Mouse (Mus musculus): ENCODE measurements at regions not wholly inside any gene's neighbourhood (a gene's known extent, or its start where the extent isn't known, plus 50 kb on each side); places are given as distances from the start of the nearest gene placed in this dataset.

DNA sequence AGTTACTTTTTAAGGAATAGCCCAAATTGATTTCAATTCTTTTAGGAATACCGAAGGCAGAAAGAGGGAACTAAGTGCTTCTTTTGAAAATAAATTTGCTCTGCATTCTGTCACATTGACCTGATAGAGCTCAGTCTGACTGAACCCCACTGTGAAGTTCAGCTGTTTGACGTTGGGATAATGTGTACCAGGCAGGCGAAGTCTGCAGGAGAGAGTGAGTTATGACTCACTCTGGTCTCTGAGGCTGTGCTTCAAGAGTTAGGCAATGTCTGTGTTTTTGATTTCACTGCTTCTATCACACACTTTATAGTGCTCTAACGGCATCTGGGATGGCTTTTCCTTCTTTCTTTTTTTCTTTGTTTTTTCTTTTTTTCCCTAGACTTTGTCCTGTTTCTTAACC is 283.5 kb downstream of the Naf1 start:
- DNase-seq (ENCODE audit: inconsistent ontology term): no peak

GRCm38 (mm10) chr8:67181741-67182140 is 321.7 kb downstream of the Naf1 start:
- no peak for DNase-seq (ENCODE audit: inconsistent ontology term)

GRCm38 (mm10) chr8:67199213-67199612 is 324.4 kb upstream of the Nat3 start:
- DNase-seq (ENCODE audit: inconsistent ontology term): no peak

DNA sequence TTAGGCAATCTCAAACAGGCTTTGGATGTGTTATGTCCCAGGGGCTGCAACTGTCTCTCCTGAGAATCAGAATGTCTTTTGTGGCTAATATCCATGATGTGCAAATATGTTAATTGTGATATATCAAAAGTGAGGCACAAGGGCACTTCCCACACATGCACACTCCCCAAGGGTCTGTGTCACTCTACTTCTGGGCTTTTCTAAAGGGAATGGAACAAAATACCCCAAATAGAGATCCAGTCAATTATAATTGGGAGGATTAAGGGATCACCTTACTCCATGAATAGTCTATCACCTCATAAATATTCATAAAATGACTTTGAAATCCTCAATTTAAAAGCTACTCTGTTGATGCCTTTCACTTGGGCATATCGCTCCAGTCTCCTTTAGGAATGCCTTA is 317.6 kb upstream of the Nat3 start:
- DNase-seq (ENCODE audit: inconsistent ontology term): no peak

DNA sequence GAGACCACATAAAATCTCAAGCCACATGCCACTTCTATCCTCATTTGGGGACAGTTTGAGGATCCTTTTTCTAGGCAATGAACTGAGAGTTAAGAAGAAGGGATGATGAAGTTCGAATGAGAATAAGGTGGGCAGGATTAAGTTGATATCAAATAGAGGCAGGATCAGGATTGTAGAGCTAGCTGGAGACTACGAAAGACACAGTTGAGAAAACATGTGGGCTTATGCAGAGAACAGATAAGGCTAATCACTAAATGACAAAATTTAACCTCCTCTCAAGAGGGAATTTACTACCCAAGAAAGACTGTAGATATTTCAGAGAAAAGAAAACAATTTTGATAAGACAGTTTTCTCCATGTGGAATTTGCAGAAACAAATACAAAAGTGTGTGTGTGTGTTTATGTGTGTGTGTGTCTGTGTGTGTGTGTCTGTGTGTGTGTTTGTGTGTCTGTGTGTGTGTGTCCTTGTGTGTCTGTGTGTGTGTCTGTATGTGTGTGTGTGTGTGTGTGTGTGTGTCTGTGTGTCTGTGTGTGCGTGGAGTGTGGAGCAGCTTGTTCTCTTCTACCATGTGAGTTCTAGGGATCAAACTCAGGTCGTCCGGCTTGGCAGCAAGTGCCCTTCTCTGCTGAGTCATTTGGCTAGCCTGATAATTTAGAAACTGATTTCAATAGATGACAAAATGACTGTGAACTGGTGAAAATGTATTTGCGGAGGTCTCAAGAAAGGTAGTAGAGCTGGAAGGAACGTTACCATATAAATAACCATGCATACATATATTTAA is 291.5 kb upstream of the Nat3 start:
- no peak for DNase-seq (ENCODE audit: inconsistent ontology term)

- no peak for DNase-seq (ENCODE audit: inconsistent ontology term)
Observed at GRCm38 (mm10) chr8:67238934-67239333, 284.7 kb upstream of the Nat3 start.

DNA sequence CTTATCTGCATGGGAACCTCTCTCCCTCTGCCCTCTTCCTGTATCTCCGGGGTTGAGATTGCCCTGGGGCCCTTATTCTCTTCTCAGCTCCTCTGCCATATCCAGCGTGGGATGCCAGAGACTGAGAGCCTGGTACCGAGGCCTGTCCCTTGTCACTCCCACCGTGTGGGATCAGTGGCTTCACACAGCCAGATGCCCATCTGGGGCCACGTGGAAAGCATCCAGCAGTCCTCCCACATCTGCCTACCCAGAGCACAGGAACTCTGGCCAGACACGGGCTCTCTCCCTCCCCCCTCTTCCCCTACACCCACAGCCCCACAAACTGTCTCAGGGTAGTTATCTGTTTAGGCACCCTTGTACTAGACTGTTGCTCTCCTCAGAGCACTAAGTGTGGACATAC is 244.9 kb upstream of the Nat3 start:
- no peak for DNase-seq (ENCODE audit: inconsistent ontology term)

DNA sequence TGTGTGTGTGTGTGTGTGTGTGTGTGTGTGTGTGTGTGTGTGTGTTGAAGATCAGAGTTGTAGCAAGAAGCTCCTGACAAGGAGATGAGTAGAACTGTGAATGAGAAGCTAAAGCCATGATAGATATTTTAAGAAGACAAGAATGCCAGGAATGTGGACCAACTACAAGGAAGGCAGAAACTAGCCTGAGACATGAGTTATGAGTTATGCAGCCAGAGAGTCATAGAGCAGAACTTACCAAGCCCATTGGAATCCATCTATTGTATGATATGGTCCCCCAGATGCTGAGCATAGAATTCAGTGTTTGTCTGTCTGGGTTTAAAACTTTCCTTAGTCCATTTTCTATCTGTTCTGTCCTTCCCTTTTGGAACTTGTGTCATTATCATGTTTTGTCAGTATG is 244.2 kb upstream of the Nat3 start:
- DNase-seq (ENCODE audit: inconsistent ontology term): peak; percentile 36

GRCm38 (mm10) chr8:67310494-67310893 is 213.2 kb upstream of the Nat3 start:
- DNase-seq (ENCODE audit: inconsistent ontology term): no peak

- DNase-seq (ENCODE audit: inconsistent ontology term): peak; percentile 56
Observed at GRCm38 (mm10) chr8:67317371-67317770, 206.3 kb upstream of the Nat3 start.

DNA sequence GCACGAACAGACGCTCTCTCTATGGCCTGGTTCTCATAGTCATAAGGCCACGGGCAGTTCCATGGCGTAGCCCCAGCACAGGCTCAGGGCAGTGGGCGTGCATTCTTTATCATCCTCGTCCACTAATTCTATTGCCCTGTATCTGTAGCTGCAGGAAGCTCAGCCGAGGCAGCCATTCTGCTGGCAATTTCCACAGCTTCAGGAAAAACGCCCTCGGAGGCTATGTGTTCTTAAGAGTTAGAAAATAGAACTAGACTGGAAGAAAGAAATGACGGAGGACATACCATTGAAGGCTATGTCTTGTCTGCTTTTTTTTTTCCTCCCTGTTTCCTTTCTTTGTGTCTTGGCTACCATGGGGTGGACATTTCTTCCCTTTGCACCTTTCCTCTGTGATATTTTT is 205.0 kb upstream of the Nat3 start:
- no peak for DNase-seq (ENCODE audit: inconsistent ontology term)

- no peak for DNase-seq (ENCODE audit: inconsistent ontology term)
Observed at GRCm38 (mm10) chr8:67320535-67320934, 203.1 kb upstream of the Nat3 start.

GRCm38 (mm10) chr8:67328439-67328838 is 195.2 kb upstream of the Nat3 start:
- no peak for DNase-seq (ENCODE audit: inconsistent ontology term)

- DNase-seq (ENCODE audit: inconsistent ontology term): peak; percentile 70
Observed at GRCm38 (mm10) chr8:67377061-67377460, 146.6 kb upstream of the Nat3 start.

- peak; percentile 18 for DNase-seq (ENCODE audit: inconsistent ontology term)
Observed at GRCm38 (mm10) chr8:67405947-67406346, 117.7 kb upstream of the Nat3 start.

- no peak for DNase-seq (ENCODE audit: inconsistent ontology term)
Observed at GRCm38 (mm10) chr8:67414826-67415225, 108.8 kb upstream of the Nat3 start.

- DNase-seq (ENCODE audit: inconsistent ontology term): no peak
Observed at GRCm38 (mm10) chr8:67422521-67422920, 101.1 kb upstream of the Nat3 start.
